Mouse (Mus musculus) ES-Bruce4 (cell line): Measurements from ENCODE around the gene Fhl2. TPM values are rescaled to one million over a fixed set of nuclear protein-coding genes. Genes with fewer than 3 reads are reported as not detected.

Experiments used
- H3K27ac ChIP-seq: 2 replicates; pipeline ENCODE4 v1.5.1; 2012; ENCODE audit warnings: low read length, inconsistent platforms; ENCODE audit not compliant: insufficient read depth
- H3K27me3 ChIP-seq: 2 replicates; pipeline ENCODE4 v1.6.1; 2012; ENCODE audit warnings: mild to moderate bottlenecking, low read length, inconsistent platforms; ENCODE audit not compliant: control insufficient read depth, poor library complexity, insufficient read depth, severe bottlenecking
- H3K36me3 ChIP-seq: 2 replicates; pipeline ENCODE4 v1.6.1; 2012; ENCODE audit warnings: inconsistent platforms, mild to moderate bottlenecking, low read length, moderate library complexity; ENCODE audit not compliant: control insufficient read depth, poor library complexity, insufficient read depth, severe bottlenecking
- H3K4me1 ChIP-seq: one replicate; pipeline ENCODE4 v1.8.1; 2011; ENCODE audit warnings: low read length; ENCODE audit not compliant: control insufficient read depth, insufficient read depth
- H3K4me3 ChIP-seq: 2 replicates; pipeline ENCODE4 v1.5.1; 2011; ENCODE audit warnings: low read depth, mild to moderate bottlenecking, low read length
- H3K9ac ChIP-seq: 2 replicates; pipeline ENCODE4 v1.6.1; 2012; ENCODE audit warnings: low read depth, mild to moderate bottlenecking, inconsistent platforms; ENCODE audit not compliant: poor library complexity, severe bottlenecking
- H3K9me3 ChIP-seq: replicated peaks from 2 replicates; pipeline ENCODE4 v1.6.1; 2012; ENCODE audit warnings: mild to moderate bottlenecking, low read length, inconsistent platforms; ENCODE audit not compliant: control insufficient read depth, poor library complexity, insufficient read depth, severe bottlenecking
- CTCF ChIP-seq: IDR thresholded peaks from one replicate; pipeline ENCODE4 v1.8.1; 2011; ENCODE audit warnings: low read depth, low read length
- EP300 ChIP-seq: IDR thresholded peaks from 2 replicates; pipeline ENCODE4 v1.6.1; 2011; ENCODE audit warnings: low read depth, low read length; ENCODE audit not compliant: insufficient read depth
- POLR2A ChIP-seq: IDR thresholded peaks from one replicate; pipeline ENCODE4 v1.8.1; 2011; ENCODE audit warnings: low read length; ENCODE audit not compliant: insufficient read depth
- polyA plus RNA-seq: library from polyadenylated mRNA; stranded (reverse); fragments of >200 nt; gene quantifications from 2 replicates; pipeline ENCODE4 v1.2.4, GENCODE M21; 2011; ENCODE audit warnings: low read depth; ENCODE audit not compliant: missing spikeins, insufficient read depth, insufficient read length

The Fhl2 gene
- polyA plus RNA-seq, 1 experiment: 11.6 TPM

GRCm38 (mm10) chr1:43171093-43171492, 25.7 kb downstream of the Fhl2 start:
- H3K4me3 ChIP-seq: no peak overlapping the region
- H3K36me3 ChIP-seq: no peaks in the 10 kb centered on the region
- H3K9me3 ChIP-seq: no peaks in the 10 kb centered on the region
- H3K4me1 ChIP-seq: no peaks in the 10 kb centered on the region
- no peaks in the 10 kb centered on the region for H3K27me3 ChIP-seq
- TF ChIP-seq POLR2A: no peak
- no peak overlapping the region for H3K9ac ChIP-seq
- H3K27ac ChIP-seq: no peak overlapping the region

GRCm38 (mm10) chr1:43169661-43170060, 27.1 kb downstream of the Fhl2 start:
- H3K4me1 ChIP-seq: no peaks in the 10 kb centered on the region
- no peaks in the 10 kb centered on the region for H3K27me3 ChIP-seq
- H3K9me3 ChIP-seq: no peaks in the 10 kb centered on the region
- no peak overlapping the region for H3K27ac ChIP-seq
- TF ChIP-seq POLR2A (no peak), EP300 (no peak), CTCF (no peak)
- no peak overlapping the region for H3K9ac ChIP-seq
- no peaks in the 10 kb centered on the region for H3K36me3 ChIP-seq
- H3K4me3 ChIP-seq: no peak overlapping the region

- Histone ChIP-seq H3K4me3 (no peak overlapping the region), H3K4me1 (no peaks in the 10 kb centered on the region), H3K9ac (no peak overlapping the region), H3K27ac (no peak overlapping the region), H3K27me3 (no peaks in the 10 kb centered on the region), H3K9me3 (no peaks in the 10 kb centered on the region), H3K36me3 (no peaks in the 10 kb centered on the region)
- TF ChIP-seq POLR2A: no peak
Observed at GRCm38 (mm10) chr1:43169227-43169626, 27.6 kb downstream of the Fhl2 start.

- no peaks in the 10 kb centered on the region for H3K27me3 ChIP-seq
- no peaks in the 10 kb centered on the region for H3K4me1 ChIP-seq
- no peak overlapping the region for H3K9ac ChIP-seq
- no peaks in the 10 kb centered on the region for H3K36me3 ChIP-seq
- H3K4me3 ChIP-seq: no peak overlapping the region
- H3K9me3 ChIP-seq: no peaks in the 10 kb centered on the region
- no peak overlapping the region for H3K27ac ChIP-seq
- TF ChIP-seq EP300 (0 out of 2 replicates have a peak, but pooled peaks have one; percentile 25), CTCF (no peak)
Observed at GRCm38 (mm10) chr1:43168618-43169017, 28.2 kb downstream of the Fhl2 start.

- no peak for TF ChIP-seq CTCF
- TF ChIP-seq EP300: no peak
- no peak for TF ChIP-seq POLR2A
- no peak overlapping the region for H3K9ac ChIP-seq
- H3K27ac ChIP-seq: no peak overlapping the region
Observed at GRCm38 (mm10) chr1:43168026-43168425, 28.8 kb downstream of the Fhl2 start.

DNA sequence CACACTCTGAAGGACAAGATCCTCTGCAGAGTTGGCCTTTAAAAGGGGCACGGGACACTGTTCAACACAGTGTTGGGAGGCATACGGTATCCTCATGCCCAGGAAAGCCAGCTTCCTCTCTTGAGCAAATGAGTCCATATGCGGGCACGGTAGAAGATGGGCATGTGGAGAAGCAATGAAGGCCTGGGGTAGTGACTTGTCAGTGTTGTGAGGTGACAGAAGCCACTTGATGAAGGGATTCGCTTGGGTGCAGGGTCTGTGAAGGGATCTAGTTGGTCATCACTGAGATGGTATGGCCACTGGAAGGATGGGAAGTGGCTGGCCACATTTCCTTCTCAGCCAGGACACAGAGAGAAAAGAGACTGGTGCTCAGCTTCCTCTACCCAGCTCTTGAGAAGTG, 32.2 kb downstream of the Fhl2 start:
- no peaks in the 10 kb centered on the region for H3K9me3 ChIP-seq
- peaks cover 5% of the 10 kb centered on the region for H3K27me3 ChIP-seq
- H3K4me1 ChIP-seq: no peaks in the 10 kb centered on the region
- no peak overlapping the region for H3K27ac ChIP-seq
- no peaks in the 10 kb centered on the region for H3K36me3 ChIP-seq
- no peak for TF ChIP-seq CTCF
- TF ChIP-seq POLR2A: no peak
- TF ChIP-seq EP300: no peak
- no peak overlapping the region for H3K4me3 ChIP-seq
- H3K9ac ChIP-seq: no peak overlapping the region

More at GRCm38 (mm10) chr1:43168026-43168425, 28.8 kb downstream of the Fhl2 start:
- Histone ChIP-seq H3K27me3 (peaks cover 4% of the 10 kb centered on the region), H3K9me3 (no peaks in the 10 kb centered on the region), H3K4me1 (no peaks in the 10 kb centered on the region), H3K36me3 (no peaks in the 10 kb centered on the region), H3K4me3 (no peak overlapping the region)
